Mouse (Mus musculus): ENCODE data around the gene AC140267.1. TPM values are rescaled to one million over a fixed set of nuclear protein-coding genes. Genes with fewer than 3 reads are reported as not detected.

Gene AC140267.1
- polyA plus RNA-seq, 1 experiment, result not detected

DNA sequence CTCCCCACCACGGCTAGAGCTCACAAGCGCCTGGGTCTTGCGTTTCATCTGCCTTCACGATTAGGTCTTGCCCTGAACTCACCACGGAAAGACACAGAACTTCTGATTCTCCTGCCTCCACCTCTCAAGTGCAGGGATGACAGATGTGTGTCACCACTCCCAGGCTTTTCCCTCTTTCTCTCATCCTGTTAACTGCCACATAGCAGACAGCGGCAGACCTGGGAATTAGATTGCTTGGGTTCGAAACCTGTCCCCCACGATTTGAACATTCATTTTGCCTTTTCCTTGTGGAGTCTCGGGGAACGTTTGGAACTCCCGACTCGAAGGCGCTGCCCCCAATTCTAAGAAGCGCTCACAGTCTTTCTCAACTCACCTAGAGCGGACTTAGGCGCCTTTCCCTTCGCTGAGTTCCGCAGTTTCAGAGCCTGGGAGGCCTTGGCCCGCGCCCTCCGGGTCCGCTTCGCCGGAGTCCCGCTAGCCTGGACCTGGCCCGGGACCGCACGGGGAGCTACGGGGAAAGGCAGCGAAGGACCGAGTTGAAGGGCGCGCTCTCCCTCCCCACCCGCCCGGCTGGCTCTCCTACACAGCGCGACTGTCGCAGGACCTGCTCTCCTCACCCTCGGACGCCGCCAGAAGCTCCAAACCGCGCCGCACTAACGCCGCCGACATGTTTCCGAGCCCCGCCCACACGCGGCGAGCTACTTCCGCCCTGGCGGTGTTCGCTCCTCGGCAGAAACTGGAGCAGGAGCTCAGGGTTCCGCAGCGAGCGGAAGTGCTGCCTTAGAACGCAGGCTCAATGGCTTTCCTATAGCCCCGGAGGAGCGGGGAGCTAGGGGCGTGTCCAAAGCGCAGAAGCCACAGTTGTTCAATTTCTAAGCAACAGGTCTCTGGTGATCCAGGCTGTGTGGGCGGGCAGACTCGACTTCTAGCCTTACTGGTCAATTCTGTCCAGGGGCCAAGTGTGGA, 28.3 kb downstream of the AC140267.1 start, which contains the start of gene Rps19bp1:
TSS of gene Rps19bp1 (minus strand) at position 706 of the 966 bp plus-strand sequence.
- H3K27ac ChIP-seq (ENCODE audit: control insufficient read depth, insufficient read depth, low read depth, low read length), result peak within 1 kb of the TSS; percentile 79
- peaks cover 5% of the 10 kb centered on the region for H3K4me1 ChIP-seq (ENCODE audit: control insufficient read depth, insufficient read depth, low read length)
- no peak for TF ChIP-seq CTCF (IDR thresholded peaks at IDR 0.05; ENCODE audit: control insufficient read depth, insufficient read depth, insufficient replicate concordance, low read depth, low read length)
- TF ChIP-seq POLR2A (IDR thresholded peaks at IDR 0.05; ENCODE audit: control insufficient read depth, low read depth, low read length), result peak; percentile 82
- H3K36me3 ChIP-seq (ENCODE audit: control insufficient read depth, insufficient read depth, low read length), result no peaks in the 10 kb centered on the region; the same call in 1 of the 2 replicates
- no peaks in the 10 kb centered on the region for H3K27me3 ChIP-seq (ENCODE audit: control insufficient read depth, insufficient read depth, low read length)
- H3K4me3 ChIP-seq (ENCODE audit: control insufficient read depth, low read depth, low read length), result peak within 1 kb of the TSS; percentile 92

DNA sequence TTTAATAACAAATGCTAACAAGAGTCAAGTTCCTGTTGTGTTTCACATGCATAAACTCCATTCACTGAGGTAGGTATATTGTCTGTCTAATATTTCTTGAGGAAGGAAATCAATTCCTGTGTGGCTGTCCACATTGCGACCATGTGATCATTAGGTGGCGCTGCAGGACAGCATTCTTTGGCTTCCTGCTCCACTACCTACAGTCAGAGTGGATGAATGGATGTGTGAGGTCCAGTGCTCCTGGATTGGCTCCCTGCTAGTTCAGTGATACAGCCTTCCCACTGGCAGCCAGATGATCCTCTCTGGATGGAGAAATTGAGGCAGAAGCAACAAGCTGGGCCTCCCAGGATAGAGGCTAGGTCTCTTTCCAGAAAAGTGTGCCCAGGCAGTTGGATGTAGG, 30.6 kb downstream of the AC140267.1 start:
- H3K4me3 ChIP-seq (ENCODE audit: control insufficient read depth, low read depth, low read length), result no peak overlapping the region
- peaks cover 5% of the 10 kb centered on the region for H3K4me1 ChIP-seq (ENCODE audit: control insufficient read depth, insufficient read depth, low read length)
- TF ChIP-seq CTCF (IDR thresholded peaks at IDR 0.05; ENCODE audit: control insufficient read depth, insufficient read depth, insufficient replicate concordance, low read depth, low read length) (peak; percentile 59; the same call in 1 of the 2 replicates), POLR2A (IDR thresholded peaks at IDR 0.05; ENCODE audit: control insufficient read depth, low read depth, low read length) (no peak)
- H3K27ac ChIP-seq (ENCODE audit: control insufficient read depth, insufficient read depth, low read depth, low read length), result no peak overlapping the region
- no peaks in the 10 kb centered on the region for H3K27me3 ChIP-seq (ENCODE audit: control insufficient read depth, insufficient read depth, low read length)
- no peaks in the 10 kb centered on the region for H3K36me3 ChIP-seq (ENCODE audit: control insufficient read depth, insufficient read depth, low read length)

DNA sequence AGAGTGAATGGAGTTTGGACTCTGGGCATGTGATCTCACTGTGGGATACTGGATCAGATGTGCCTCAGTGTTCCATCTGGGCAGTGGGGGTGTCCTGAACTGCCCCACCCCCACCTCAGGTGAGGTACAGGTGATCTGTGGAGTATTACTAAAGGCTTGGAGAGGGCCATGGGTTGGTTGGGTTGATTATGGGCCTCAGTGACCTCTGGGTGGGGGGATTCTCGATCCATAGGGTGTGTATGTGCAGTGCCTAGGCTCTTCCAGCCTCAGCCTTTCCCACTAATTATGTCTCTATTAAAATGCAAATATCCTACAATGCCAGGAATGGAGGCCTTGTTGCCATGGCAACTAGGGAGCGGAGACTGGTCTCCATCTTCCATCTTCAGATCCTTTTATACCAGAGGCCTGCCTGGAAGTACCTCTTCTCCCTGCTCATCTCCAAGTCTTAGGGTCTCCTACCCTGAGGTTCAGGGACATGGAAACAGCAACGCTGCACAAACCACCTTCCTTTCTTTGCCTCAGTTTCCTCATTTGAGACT, 36.3 kb downstream of the AC140267.1 start:
- H3K27ac ChIP-seq (ENCODE audit: control insufficient read depth, insufficient read depth, low read depth, low read length), result no peak overlapping the region
- H3K4me1 ChIP-seq (ENCODE audit: control insufficient read depth, insufficient read depth, low read length), result peaks cover 4% of the 10 kb centered on the region
- H3K4me3 ChIP-seq (ENCODE audit: control insufficient read depth, low read depth, low read length), result no peak overlapping the region
- H3K36me3 ChIP-seq (ENCODE audit: control insufficient read depth, insufficient read depth, low read length), result no peaks in the 10 kb centered on the region
- H3K27me3 ChIP-seq (ENCODE audit: control insufficient read depth, insufficient read depth, low read length), result no peaks in the 10 kb centered on the region
- TF ChIP-seq CTCF (IDR thresholded peaks at IDR 0.05; ENCODE audit: control insufficient read depth, insufficient read depth, insufficient replicate concordance, low read depth, low read length) (no peak), POLR2A (IDR thresholded peaks at IDR 0.05; ENCODE audit: control insufficient read depth, low read depth, low read length) (no peak)

DNA sequence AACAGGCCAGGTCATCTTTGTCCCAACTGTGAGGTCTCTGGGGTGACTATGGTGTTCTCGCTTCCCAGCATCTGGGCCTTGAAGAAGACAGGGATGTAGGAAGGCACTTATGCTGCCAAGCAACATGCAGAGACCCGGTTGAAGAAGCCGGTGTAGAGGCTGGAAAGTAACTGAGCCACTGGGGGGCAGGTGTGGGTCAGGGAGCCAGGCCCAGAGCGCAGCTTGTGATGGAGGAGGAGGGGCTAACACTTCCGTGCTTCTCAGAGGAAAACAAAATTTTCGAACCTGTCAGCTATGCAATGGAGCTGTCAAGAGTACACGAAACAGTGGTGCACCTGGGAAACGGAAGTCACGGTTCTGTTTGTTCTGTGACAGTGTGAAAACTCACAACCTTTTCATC, 41.5 kb downstream of the AC140267.1 start:
- Histone ChIP-seq H3K27ac (ENCODE audit: control insufficient read depth, insufficient read depth, low read depth, low read length) (no peak overlapping the region), H3K4me1 (ENCODE audit: control insufficient read depth, insufficient read depth, low read length) (no peaks in the 10 kb centered on the region; the same call in 1 of the 2 replicates), H3K4me3 (ENCODE audit: control insufficient read depth, low read depth, low read length) (no peak overlapping the region), H3K27me3 (ENCODE audit: control insufficient read depth, insufficient read depth, low read length) (no peaks in the 10 kb centered on the region), H3K36me3 (ENCODE audit: control insufficient read depth, insufficient read depth, low read length) (no peaks in the 10 kb centered on the region)
- TF ChIP-seq POLR2A (IDR thresholded peaks at IDR 0.05; ENCODE audit: control insufficient read depth, low read depth, low read length) (no peak), CTCF (IDR thresholded peaks at IDR 0.05; ENCODE audit: control insufficient read depth, insufficient read depth, insufficient replicate concordance, low read depth, low read length) (no peak)

DNA sequence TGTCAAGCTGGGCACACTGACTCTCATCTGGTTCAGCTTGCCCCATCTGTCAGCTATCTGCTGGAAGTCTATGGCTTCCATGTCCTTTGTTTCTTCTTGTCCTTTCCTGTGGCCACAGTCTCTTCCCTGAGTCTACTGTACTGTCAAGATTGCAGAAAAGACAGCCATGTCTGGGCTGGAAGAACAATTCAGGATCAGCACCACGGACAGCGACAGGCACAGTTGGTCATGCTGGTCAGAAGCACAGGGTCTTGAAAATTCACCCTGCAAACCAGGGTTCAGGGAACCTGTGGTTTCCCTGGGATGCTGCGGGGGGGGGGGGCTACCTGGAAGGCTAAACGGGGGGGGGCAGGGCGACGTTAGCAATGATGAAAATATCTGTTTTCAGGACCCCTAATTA, 42.0 kb downstream of the AC140267.1 start:
- H3K27ac ChIP-seq (ENCODE audit: control insufficient read depth, insufficient read depth, low read depth, low read length), result no peak overlapping the region
- H3K4me3 ChIP-seq (ENCODE audit: control insufficient read depth, low read depth, low read length), result no peak overlapping the region
- no peak for TF ChIP-seq CTCF (IDR thresholded peaks at IDR 0.05; ENCODE audit: control insufficient read depth, insufficient read depth, insufficient replicate concordance, low read depth, low read length)
- no peak for TF ChIP-seq POLR2A (IDR thresholded peaks at IDR 0.05; ENCODE audit: control insufficient read depth, low read depth, low read length)

DNA sequence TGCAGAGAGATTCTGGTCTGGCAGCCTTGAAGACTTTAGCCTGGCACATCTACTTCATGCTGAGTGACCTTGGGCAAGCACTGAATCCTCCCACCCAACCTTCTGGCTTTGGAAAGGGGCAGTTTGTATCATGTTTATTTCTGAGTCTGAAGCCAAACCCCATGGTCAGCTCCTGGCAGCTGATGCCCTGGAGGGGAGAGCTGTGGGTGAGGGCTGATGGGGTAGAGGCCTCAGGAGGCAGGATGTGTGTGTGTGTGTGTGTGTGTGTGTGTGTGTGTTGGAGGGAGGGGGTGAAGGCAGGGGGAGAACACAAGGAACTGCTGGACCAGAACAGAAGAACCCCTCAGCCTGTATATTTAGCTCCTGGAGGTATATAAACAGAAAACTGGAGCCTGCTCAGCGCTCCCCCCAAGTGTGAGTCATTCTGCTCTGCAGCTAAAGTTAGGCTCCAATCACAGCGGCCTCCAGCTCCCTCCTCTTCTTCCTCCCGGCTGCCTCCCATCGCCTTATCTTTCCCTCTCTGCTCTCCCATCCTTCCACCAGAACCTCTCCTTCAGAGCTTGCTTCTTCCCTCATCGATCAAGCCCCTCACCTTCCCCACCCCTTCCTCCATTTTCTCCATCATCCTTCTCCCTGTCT, 42.6 kb downstream of the AC140267.1 start:
- Histone ChIP-seq H3K36me3 (ENCODE audit: control insufficient read depth, insufficient read depth, low read length) (no peaks in the 10 kb centered on the region), H3K4me3 (ENCODE audit: control insufficient read depth, low read depth, low read length) (no peak overlapping the region), H3K4me1 (ENCODE audit: control insufficient read depth, insufficient read depth, low read length) (no peaks in the 10 kb centered on the region), H3K27ac (ENCODE audit: control insufficient read depth, insufficient read depth, low read depth, low read length) (no peak overlapping the region), H3K27me3 (ENCODE audit: control insufficient read depth, insufficient read depth, low read length) (no peaks in the 10 kb centered on the region)
- no peak for TF ChIP-seq CTCF (IDR thresholded peaks at IDR 0.05; ENCODE audit: control insufficient read depth, insufficient read depth, insufficient replicate concordance, low read depth, low read length)
- TF ChIP-seq POLR2A (IDR thresholded peaks at IDR 0.05; ENCODE audit: control insufficient read depth, low read depth, low read length), result no peak

More for the DNA sequence above, 42.0 kb downstream of the AC140267.1 start:
- H3K27me3 ChIP-seq (ENCODE audit: control insufficient read depth, insufficient read depth, low read length), result no peaks in the 10 kb centered on the region
- H3K36me3 ChIP-seq (ENCODE audit: control insufficient read depth, insufficient read depth, low read length), result no peaks in the 10 kb centered on the region
- H3K4me1 ChIP-seq (ENCODE audit: control insufficient read depth, insufficient read depth, low read length), result no peaks in the 10 kb centered on the region

DNA sequence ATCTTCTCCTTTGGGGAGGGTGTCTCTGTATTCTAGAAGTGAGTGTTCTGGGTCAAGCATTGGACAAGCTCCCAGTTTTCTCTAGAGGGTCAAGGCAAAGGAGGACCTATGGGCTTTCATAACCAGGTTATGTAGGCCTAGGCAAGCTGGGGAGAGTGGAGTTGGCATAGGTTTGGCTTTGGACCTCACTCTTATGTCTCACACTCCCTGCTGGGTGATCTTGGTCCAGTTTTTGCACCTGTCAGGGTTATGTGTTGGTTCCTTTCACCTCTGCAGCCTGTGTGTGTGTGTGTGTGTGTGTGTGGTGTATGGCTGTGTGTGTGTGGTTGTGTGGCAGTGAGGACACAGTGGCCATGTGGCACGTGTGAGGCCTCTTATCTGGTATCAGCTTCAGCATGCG, 43.4 kb downstream of the AC140267.1 start:
- TF ChIP-seq POLR2A (IDR thresholded peaks at IDR 0.05; ENCODE audit: control insufficient read depth, low read depth, low read length), result no peak
- TF ChIP-seq CTCF (IDR thresholded peaks at IDR 0.05; ENCODE audit: control insufficient read depth, insufficient read depth, insufficient replicate concordance, low read depth, low read length), result no peak
- Histone ChIP-seq H3K4me1 (ENCODE audit: control insufficient read depth, insufficient read depth, low read length) (no peaks in the 10 kb centered on the region), H3K27ac (ENCODE audit: control insufficient read depth, insufficient read depth, low read depth, low read length) (no peak overlapping the region), H3K27me3 (ENCODE audit: control insufficient read depth, insufficient read depth, low read length) (no peaks in the 10 kb centered on the region), H3K4me3 (ENCODE audit: control insufficient read depth, low read depth, low read length) (no peak overlapping the region), H3K36me3 (ENCODE audit: control insufficient read depth, insufficient read depth, low read length) (no peaks in the 10 kb centered on the region)

Measured in testis, adult 2 months (tissue).